Comparison of ENCODE assay signal across 10 mouse cellular contexts in the genomic region with DNA sequence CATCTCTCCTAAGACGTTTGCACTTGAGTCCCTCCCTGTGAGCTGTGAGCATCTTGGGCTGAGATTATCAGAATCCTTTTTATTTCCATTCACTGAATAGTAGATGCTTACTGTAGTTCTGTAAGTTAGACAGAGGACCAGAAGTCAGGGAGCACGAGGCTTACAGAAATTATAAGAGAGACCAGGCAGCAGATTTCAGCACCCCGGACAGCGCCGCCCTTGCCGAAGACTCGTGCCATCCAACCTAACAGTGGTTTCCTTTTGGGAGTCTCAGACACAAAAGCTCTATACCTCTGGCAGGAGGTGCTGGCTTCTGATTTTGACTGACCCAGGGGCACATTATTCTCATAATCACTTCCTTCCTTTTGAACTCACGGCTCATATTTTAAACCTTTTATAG. TPM values are rescaled to one million over a fixed set of nuclear protein-coding genes. Genes with fewer than 3 reads are reported as not detected.
DNase-seq lines count a peak whose midpoint lies in the region; ATAC-seq lines count a peak whose summit lies in the region.
"Had no signal": no experiment of that assay in that cellular context is flagged by ENCODE, and none has a peak within 500 bp of the region (broad histone marks: within the 10 kb centered on the region; RNA-seq: fewer than 3 reads in every experiment).

No protein-coding gene starts in this region.

- H3K27ac ChIP-seq in midbrain, embryonic 14.5 days (replicated peaks; ENCODE audit: low read depth, low read length): no peak overlapping the region
- no peak overlapping the region for H3K27ac ChIP-seq in midbrain, embryonic 15.5 days
- H3K27ac ChIP-seq: liver, embryonic 13.5 days had no signal

- H3K9me3 ChIP-seq in midbrain, embryonic 14.5 days (ENCODE audit: control insufficient read depth, low read length): no peaks in the 10 kb centered on the region
- H3K9me3 ChIP-seq in midbrain, embryonic 15.5 days: no peaks in the 10 kb centered on the region
- H3K9me3 ChIP-seq: liver, embryonic 13.5 days had no signal

- no peak for ATAC-seq in CD4-positive, CD25-positive, alpha-beta regulatory T cell, adult 4 months
- ATAC-seq in midbrain, embryonic 14.5 days (ENCODE audit: low FRiP score, low TSS enrichment): no peak
- ATAC-seq in midbrain, embryonic 15.5 days (replicated peaks): no peak

- H3K4me1 ChIP-seq in midbrain, embryonic 14.5 days (ENCODE audit: control insufficient read depth, insufficient read depth, low read length): no peaks in the 10 kb centered on the region
- no peaks in the 10 kb centered on the region for H3K4me1 ChIP-seq in midbrain, embryonic 15.5 days
- H3K4me1 ChIP-seq: liver, embryonic 13.5 days had no signal

- no peak overlapping the region for H3K4me2 ChIP-seq in midbrain, embryonic 14.5 days (ENCODE audit: low read length)
- no peak overlapping the region for H3K4me2 ChIP-seq in midbrain, embryonic 15.5 days
- H3K4me2 ChIP-seq: liver, embryonic 13.5 days had no signal

- H3K27me3 ChIP-seq in midbrain, embryonic 14.5 days (ENCODE audit: control insufficient read depth, insufficient read depth, low read length): no peaks in the 10 kb centered on the region
- 0 out of 2 replicates have a peak, but pooled peaks cover 4% of the 10 kb centered on the region for H3K27me3 ChIP-seq in midbrain, embryonic 15.5 days (replicated peaks)
- H3K27me3 ChIP-seq: liver, embryonic 13.5 days had no signal

- peak; percentile 58 for DNase-seq in CD4-positive, CD25-positive, alpha-beta regulatory T cell, adult 2 months (ENCODE audit: low read depth, low spot score)
- peak; percentile 41 for DNase-seq in midbrain, embryonic 14.5 days
- DNase-seq in forelimb bud, embryonic 11.5 days (ENCODE audit: low read depth, low spot score): peak; percentile 70
- DNase-seq in retina, postnatal 1 day: peak; percentile 54
- DNase-seq in left cerebral cortex, adult 11 months (ENCODE audit: low spot score): no peak
- no peak for DNase-seq in frontal cortex, postnatal 36 days (ENCODE audit: low spot score in 2 of 2)
- DNase-seq: liver, embryonic 13.5 days had no signal

- no peaks in the 10 kb centered on the region for H3K36me3 ChIP-seq in midbrain, embryonic 14.5 days (ENCODE audit: control insufficient read depth, insufficient read depth, low read length)
- no peaks in the 10 kb centered on the region for H3K36me3 ChIP-seq in midbrain, embryonic 15.5 days (replicated peaks)
- H3K36me3 ChIP-seq: liver, embryonic 13.5 days had no signal

- 17% methylated on average over 8 of the region's 8 CpGs for WGBS in midbrain, embryonic 14.5 days
- WGBS in midbrain, embryonic 15.5 days: 17% methylated on average over 8 of the region's 8 CpGs

- H3K9ac ChIP-seq in midbrain, embryonic 14.5 days (replicated peaks; ENCODE audit: low read length): no peak overlapping the region
- H3K9ac ChIP-seq in midbrain, embryonic 15.5 days: no peak overlapping the region
- H3K9ac ChIP-seq: liver, embryonic 13.5 days had no signal

- H3K4me3 ChIP-seq in midbrain, embryonic 14.5 days (replicated peaks; ENCODE audit: low read depth, low read length): no peak overlapping the region
- no peak overlapping the region for H3K4me3 ChIP-seq in midbrain, embryonic 15.5 days
- H3K4me3 ChIP-seq: liver, embryonic 13.5 days had no signal

RNA-seq across cellular contexts. Expression of a gene that starts 12.0 kb away (rescaled TPM):
- not detected for polyA plus RNA-seq in CD4-positive, CD25-positive, alpha-beta regulatory T cell, adult 4 months (2017; shearing (Covaris generic))
- 0.38 and 0.77 TPM in 2 replicates for polyA plus RNA-seq in midbrain, embryonic 14.5 days (2014; fragmentation: Nextera tagmentation; extraction: Ambion mirVana)
- 1.3 and 1.4 TPM in 2 replicates for polyA plus RNA-seq in midbrain, embryonic 15.5 days (2015; fragmentation: Nextera tagmentation; extraction: Ambion mirVana)
- polyA plus RNA-seq: C2C12; liver, embryonic 13.5 days had no signal

RNA-seq across cellular contexts. Expression of a gene that starts 18.6 kb away (rescaled TPM):
- 1 to 10 TPM; 1.2 to 1.8 TPM for polyA plus RNA-seq in CD4-positive, CD25-positive, alpha-beta regulatory T cell, adult 4 months (2017; shearing (Covaris generic))
- 7.6 and 9.1 TPM in 2 replicates for polyA plus RNA-seq in midbrain, embryonic 14.5 days (2014; fragmentation: Nextera tagmentation; extraction: Ambion mirVana)
- 9.3 and 12.8 TPM in 2 replicates for polyA plus RNA-seq in midbrain, embryonic 15.5 days (2015; fragmentation: Nextera tagmentation; extraction: Ambion mirVana)

RNA-seq across cellular contexts. Expression of a gene that starts 45.4 kb away (rescaled TPM):
- polyA plus RNA-seq in CD4-positive, CD25-positive, alpha-beta regulatory T cell, adult 4 months (2017; shearing (Covaris generic)): not detected
- polyA plus RNA-seq in midbrain, embryonic 14.5 days (2014; fragmentation: Nextera tagmentation; extraction: Ambion mirVana): not detected in 2 replicates
- polyA plus RNA-seq in midbrain, embryonic 15.5 days (2015; fragmentation: Nextera tagmentation; extraction: Ambion mirVana): not detected in 2 replicates
- polyA plus RNA-seq: C2C12 had no signal

RNA-seq across cellular contexts. Expression of a gene that starts 46.6 kb away (rescaled TPM):
- polyA plus RNA-seq in CD4-positive, CD25-positive, alpha-beta regulatory T cell, adult 4 months (2017; shearing (Covaris generic)): 1 to 10 TPM in 1 of 2 experiments, under 1 TPM in 1; 0.71 to 3.8 TPM
- polyA plus RNA-seq in midbrain, embryonic 14.5 days (2014; fragmentation: Nextera tagmentation; extraction: Ambion mirVana): 2.0 and 3.3 TPM in 2 replicates
- 4.0 TPM in 2 replicates for polyA plus RNA-seq in midbrain, embryonic 15.5 days (2015; fragmentation: Nextera tagmentation; extraction: Ambion mirVana)

RNA-seq across cellular contexts. Expression of a gene that starts 58.4 kb away (rescaled TPM):
- 10 to 100 TPM in 1 of 2 experiments, 1 to 10 TPM in 1; 7.3 to 11.2 TPM for polyA plus RNA-seq in CD4-positive, CD25-positive, alpha-beta regulatory T cell, adult 4 months (2017; shearing (Covaris generic))
- 52.7 and 52.9 TPM in 2 replicates for polyA plus RNA-seq in midbrain, embryonic 14.5 days (2014; fragmentation: Nextera tagmentation; extraction: Ambion mirVana)
- 55.3 and 55.4 TPM in 2 replicates for polyA plus RNA-seq in midbrain, embryonic 15.5 days (2015; fragmentation: Nextera tagmentation; extraction: Ambion mirVana)

Comparison
In these comparisons a context has a peak if more than half of its experiments do, and no peak if none do; other contexts are left out.
1. DNase-seq: peak in CD4-positive, CD25-positive, alpha-beta regulatory T cell, adult 2 months (single experiment), midbrain, embryonic 14.5 days (single experiment), forelimb bud, embryonic 11.5 days (single experiment) and retina, postnatal 1 day (single experiment); none in left cerebral cortex, adult 11 months (single experiment) and frontal cortex, postnatal 36 days (0 of 2).